Mouse (Mus musculus): ENCODE results near the gene Kat2b.

DNA sequence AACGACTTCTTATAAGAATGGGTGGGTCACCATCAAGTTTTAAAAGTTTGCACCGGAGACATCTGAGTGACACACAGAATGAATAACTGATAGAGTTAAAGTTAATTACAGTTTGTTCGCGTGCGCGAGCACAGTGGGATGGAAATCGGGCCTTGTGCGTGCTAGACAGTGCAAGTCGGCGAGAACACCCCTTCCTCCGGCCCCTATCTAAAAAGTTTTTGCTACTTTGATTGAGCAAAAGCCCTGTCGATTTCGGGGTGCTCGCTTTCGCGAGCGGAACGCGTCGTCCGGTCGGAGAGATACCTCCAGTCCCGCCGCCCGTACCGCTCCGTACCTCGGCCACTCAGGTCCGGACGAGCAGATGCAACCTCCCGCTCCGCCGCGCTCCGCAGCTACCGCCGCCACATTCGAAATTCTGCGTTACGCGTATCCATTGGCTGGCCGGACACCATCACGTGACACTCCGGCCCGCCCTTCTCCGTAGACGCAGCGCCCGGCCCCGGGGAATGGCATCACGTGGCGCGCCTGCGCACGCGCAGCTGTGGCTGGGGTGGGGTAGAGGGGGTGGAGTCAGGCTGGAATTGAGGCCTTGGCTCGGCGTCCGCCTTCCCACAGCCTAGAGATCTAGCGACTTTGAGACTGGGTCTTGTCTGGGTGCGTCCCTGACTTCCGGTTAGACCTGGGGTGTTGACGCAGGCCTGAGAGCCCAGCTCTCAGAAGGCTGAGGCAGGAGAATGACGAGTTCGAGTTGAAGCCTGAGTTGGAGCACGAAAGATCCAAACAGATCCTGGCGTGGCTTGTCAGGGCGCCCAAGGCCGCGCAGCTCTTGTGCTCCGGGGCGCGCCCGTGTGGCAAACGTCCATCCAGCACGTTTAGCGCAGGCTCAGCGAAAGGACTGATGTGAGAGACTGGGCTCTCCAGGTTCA, 122.5 kb downstream of the Kat2b start, which contains the start of gene Sgo1:
- TF ChIP-seq CTCF (IDR thresholded peaks at IDR 0.05) (peak; percentile 80), EP300 (IDR thresholded peaks at IDR 0.05) (no peak)

All from lung, postnatal 0 days (tissue).